Mouse (Mus musculus) spleen, postnatal 14 days (tissue): ENCODE results near the gene H13.

ENCODE experiments used
- DNase-seq, 2 experiments: peaks; one replicate each; pipeline ENCODE4 v3.0.0; 2021 to 2022; ENCODE audit warnings: low spot score in 2 of 2

Gene H13

DNA sequence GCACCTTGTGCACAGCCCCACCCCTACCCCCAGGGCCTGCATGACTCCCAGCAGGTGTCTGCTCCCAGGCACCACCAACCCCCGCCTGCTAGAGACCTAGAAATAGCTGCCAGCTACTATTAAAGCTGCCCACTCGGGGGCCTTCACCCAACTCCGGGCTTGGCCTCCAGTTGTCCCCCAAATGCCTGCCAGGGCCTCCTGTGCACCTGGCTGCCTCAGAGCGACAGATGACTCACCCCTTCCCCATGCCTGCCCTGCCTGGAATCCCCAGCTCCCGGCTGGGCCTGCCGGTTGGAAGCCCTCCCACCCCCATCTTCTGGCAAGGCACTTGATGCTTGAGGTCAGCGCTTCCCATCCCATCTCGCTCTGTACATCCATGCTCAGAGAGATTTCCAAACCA, 31.5 kb downstream of the H13 start:
- DNase-seq = no peak

DNA sequence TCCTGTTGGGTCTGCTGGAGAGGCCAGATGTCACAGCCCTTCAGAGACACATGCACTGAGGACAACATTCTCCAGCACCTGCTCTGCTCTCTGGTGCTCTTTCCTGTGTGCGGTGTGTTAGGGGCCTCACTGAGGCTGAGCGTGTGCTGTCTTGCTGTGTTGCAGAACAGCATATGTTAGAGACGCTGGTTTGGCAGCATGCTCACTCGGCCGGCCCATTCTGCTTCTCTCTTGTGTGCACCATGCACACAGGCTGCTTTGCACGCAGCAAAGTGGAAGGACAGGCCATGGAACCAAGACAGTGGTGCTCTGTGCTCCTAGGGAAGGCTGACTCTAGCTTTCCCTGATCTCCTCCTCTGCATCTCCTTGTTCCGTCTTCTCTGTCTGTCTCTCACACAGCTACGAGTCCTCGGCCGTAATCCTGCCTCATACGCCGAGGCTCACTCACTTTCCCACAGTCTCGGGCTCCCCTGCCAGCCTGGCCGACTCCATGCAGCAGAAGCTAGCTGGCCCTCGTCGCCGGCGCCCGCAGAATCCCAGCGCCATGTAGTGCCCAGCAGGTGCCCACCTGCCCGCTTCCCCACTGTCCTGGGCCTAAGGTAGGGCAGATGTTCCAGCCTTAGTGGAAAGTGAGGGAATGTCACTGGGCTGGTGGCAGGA, 34.5 kb downstream of the H13 start:
- no peak for DNase-seq

DNA sequence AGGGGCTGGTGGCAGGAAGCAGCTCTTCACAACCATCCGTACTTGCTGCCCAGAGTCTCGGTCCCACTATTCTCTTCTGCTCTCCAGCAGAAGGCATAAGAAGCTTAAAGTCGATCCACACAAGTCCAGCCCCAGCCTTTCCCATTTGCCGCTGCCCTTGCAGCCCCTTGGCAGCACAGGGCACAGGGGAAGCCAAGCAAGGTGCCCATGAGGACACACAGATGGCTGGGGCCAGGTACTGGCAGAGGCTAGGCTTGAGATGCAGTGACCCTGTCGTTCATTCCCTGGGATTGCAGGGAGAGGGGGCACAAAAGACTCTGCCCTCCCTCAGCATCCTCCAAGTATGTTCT, 35.0 kb downstream of the H13 start:
- no peak for DNase-seq

DNA sequence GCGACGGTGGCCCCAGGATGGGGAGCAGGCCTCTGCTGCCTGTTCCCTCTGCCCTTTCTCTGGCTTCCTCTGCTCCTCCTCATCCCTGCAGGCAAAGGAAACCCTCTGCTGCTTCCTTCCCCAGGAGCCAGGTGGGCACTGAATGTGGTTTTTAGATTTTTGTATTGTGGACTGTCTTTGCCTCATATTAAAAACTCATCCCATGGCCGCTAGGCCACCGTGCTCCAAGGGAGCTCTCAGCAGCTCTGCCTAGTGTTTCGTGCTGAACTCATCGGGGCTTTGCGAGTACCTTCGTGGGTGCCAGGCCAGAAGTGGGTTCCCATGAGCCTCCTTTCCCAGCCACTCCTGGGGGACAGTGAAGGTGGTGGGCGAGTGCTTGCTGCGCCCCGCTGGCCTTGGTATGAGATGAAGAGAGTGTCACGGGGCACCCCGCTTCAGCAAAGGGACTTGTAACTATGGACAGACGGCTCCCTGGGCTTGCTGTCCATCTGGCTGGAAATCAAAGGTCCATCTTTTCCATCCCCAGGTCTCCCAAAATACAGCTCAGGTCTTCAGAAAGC, 35.6 kb downstream of the H13 start:
- DNase-seq = no peak

DNA sequence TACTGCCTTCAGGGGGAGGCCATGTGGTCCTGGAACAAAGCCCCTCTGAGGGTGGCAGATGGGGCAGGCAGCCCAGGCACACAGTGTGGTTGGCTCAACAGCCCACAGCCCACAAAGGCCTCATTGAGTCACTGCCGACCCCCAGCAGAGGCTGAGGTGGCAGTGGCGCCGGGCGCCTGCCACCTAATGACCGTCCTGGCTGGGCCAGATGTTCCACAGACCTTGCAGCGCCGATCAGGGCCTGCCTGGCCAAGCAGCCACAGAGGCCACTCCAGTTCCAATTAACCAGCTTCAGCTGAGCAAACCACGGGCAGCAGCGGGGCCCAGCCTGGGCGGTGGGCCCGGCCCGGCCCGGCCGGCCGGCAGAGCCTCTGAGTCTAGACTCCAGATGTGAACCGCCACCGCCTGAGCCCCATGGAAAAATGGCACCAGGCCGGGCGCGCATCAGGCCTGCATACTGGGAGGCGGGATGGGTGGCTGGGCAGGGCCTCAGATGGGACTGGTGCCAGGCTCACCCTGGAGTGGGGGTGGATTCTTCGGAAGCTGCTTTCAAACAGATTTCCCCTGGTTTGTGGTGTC, 36.8 kb downstream of the H13 start:
- DNase-seq = no peak

DNA sequence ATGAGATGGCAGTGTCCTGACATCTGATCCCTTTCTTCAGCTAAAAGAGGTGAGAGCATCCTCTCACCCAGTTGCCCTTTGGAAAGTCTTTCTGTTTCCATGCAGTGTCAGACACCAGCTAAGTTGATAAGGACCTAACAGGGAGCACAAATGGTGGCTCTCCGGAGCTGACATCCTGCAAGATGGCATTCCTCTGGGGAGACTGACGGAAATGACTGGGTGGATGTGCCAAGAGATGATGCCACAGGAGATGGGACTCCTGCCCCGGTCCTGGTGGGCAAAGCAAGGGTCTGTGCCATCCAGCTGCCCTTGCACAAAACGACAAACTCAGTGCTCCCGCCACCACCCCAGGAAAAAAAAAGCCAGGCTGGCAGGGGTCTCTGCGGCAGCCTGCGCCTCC, 37.9 kb downstream of the H13 start:
- DNase-seq = no peak

DNA sequence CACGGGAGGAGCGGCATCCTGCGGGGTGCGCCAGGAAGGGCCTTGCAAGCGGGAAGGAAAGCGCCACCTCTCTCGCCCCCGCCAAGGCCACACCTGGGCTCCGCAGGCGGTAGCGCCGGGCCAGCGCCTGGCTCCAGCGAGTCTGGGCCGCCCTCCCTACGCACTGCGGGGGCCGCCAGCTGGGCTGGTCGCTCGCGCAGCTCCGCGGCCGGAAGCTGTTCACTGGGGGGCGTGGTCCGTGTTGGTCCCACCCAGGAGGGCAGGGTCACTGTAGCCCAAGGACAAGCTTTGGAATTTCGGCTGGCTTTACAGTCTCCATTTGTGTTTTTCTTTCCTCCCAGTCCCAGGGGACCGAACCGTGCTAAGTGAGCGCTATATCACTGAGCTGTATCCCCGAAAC, 38.4 kb downstream of the H13 start:
- DNase-seq = no peak

DNA sequence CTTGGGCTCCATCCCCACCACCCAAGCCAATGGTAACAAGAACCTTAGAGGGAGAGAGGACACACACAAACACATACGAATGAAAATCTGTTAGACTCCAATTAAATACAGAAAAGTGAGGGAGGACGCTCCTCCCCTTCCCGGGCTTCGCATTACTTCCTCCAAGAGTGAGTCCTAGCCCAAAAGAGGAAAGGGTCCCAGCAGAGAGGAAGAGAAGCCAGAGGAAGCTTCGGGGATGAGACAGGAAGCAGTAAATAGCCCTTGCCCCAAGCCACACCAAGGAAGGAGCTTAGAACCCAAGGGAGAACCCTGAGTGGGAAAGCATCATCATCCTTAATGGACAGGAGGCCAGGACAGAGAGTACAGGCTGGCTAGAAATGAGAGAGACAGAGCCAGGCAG, 39.8 kb downstream of the H13 start:
- DNase-seq = no peak

DNA sequence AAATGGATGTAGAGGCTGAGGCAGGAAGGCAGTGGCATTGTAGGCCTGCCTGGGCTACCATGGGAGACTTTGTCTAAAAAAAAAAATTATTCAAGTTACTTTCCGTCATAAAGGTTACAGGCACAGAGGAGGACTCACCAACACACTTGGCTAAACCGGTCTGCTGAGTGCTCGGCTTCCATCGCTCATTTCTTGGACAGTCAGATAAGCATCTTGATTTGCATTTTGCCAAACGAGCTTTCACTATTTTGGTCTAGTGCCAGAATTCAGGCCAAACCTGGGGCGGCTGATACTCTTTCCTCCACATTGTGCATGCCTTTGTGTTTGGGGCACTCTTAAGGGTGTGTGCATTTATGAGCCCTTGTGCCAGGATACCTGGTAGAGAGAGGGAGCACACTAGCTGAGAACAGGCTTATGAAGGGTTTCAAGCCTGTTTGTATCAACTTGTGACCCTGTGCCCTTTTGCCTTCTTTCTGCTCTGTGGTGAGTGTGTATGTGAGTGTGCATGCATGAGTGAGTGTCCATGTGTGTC, 47.0 kb downstream of the H13 start:
- DNase-seq = no peak

DNA sequence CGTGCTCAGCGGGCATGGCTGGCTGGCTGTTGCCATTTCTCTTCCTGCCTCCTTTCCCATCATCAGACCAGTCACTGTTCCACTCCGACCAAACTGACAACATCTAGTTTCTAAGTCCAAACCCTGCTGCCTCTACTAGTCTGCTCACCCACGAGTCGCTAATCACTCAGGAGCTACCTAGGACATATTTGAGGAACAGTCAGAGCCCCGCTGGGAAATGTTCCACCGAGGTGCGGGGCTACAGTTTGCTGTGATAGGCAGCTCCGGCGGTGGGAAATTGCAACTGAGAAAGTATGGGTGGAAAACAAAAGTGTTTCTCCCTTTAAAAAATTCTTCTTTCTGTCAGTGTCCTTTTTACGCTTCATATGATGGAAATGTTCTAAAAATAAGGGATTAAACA, 48.4 kb downstream of the H13 start:
- DNase-seq = no peak

DNA sequence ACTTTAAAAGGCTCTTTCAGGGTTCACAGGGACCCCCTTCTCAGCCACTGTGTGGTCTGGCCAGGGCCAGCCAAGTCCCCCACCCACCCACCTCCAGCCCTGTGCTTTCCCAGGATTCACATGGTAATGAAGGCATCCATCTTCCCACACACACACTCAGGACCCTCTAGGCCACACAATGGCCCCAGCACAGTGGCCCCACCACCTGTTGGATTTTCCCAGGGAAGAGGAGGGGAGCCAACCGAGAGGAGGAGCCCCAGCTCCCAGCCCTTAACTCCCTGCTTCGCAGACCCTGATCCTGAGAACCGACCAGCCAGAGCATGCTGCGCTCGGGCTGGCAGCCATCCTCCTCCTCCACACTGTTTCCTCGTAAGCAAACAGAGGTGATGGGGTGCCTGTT, 48.8 kb downstream of the H13 start:
- no peak for DNase-seq

DNA sequence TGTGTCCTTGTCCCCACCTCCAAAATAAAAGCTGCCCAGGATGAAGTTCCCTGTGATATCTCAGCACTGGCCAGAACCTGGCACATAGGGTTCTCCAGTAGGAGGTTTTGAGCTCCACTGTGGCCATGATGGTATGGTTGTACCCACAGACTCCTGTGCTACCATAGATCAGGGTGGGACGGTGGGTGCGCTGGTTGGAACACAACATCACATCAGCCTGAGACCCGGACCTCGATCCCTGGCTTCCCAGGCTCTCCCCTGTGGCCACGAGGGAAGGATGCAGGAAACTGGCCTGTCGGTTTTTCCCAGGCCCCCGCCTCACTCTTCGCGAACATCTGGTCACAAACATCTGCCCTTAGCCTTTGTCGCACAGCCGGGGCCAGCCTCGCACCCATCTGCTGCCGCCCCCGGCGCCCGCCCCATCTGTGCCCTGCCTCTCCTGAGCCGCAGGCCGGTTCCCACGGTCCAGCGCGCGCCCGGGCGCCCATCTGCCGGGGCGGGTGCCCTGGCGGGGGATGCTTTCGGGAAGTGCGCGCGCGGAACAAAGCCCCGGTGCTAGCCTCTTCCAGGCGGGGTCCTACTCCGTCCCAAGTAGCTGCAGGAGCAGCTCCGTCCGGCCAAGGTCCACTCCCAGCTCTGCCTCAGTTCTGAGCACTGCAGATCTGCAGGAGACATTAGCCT, 54.5 kb downstream of the H13 start:
- no peak for DNase-seq

DNA sequence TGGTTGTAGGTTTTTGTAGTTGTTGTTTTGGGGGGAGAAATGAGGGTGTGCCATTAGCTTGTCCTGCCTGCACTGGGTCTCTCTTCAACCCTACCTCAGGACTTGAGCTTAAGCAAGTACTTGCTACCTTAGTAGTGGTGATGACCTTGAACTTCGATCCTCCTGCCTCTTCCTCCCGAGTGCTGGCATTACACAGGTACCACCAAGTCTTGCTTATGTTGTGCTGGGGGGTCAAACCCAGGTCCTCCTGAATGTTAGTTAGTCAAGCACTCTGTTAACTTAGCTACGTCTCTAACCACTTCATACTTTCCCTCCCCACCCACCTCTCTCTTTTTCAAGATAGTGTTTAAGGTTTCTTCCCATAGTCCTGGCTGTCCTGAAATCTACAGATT, 55.1 kb downstream of the H13 start:
- no peak for DNase-seq

DNA sequence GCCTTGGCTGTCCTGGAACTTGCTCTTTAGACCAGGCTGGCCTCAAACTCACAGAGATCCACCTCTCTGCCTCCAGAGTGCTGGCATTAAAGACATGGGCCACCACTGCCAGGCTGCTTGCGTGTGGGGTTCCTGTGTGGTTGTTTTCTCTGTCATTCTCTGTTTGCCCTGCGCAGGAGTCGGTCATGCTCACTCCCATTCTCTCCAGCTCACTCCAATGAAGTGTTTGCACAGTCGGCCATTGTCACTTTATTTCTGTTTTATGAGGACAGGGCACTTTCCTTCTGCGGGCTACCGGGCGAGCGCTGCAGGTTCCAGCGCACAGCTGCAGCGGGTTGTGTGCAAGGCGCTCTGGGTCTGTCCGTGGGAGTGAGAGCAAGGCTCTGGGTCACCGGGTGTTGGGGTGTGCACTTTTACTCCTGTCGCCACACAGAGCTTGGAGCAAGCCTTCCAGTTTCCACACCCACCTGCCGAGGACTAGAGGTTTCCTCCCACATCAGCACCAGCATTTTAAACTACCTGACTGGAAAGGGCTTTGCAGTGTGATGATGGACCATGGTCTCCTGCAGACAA, 56.0 kb downstream of the H13 start:
- no peak for DNase-seq

DNA sequence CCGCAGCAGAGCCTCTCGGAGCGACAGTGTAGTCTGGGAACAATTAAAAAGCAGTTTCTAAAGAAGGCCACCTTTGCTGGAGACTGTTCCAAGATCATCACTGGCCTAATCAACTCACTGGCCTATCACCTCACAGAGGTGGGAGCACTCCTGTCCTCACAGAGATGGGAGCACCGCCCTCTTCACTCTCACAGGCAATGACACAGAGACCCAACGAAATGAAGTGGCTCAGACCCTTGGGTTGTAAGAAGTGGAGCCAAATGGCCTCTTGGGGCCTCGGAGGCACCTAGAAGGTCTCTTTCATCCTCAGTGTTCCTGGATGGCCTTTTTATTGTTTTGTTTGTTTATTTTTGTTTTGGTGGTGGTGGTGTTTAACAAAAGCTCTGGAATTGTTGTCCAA, 57.0 kb downstream of the H13 start:
- DNase-seq = no peak

DNA sequence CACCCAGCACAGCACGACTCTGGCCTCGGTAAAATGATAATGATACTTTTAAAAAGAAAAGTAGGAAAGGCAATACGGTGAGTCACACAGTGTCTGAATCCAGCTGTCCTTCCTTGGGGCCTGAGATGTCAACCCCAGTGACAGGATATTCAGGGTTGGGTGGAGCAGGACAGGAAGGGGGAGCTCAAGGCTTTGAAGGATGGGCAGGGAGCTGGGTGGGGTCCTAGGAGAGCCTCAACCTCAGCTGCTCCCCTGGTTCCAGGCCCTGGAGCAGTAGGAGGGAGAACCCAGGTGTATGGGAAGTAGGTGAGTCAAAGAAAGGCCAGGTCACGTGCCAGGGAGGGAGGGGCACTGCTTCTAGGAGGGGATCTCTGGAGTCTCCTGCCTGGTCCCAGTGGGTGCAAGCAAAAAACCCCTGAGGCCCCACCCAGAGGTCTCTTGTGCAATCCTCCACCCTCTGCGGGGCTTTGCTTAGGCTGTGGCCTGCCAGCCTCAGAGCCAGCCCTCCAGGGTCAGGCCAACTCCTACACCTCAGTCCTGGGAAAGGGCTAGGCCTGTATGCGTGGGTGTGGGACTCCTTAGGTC, 57.6 kb downstream of the H13 start:
- no peak for DNase-seq

DNA sequence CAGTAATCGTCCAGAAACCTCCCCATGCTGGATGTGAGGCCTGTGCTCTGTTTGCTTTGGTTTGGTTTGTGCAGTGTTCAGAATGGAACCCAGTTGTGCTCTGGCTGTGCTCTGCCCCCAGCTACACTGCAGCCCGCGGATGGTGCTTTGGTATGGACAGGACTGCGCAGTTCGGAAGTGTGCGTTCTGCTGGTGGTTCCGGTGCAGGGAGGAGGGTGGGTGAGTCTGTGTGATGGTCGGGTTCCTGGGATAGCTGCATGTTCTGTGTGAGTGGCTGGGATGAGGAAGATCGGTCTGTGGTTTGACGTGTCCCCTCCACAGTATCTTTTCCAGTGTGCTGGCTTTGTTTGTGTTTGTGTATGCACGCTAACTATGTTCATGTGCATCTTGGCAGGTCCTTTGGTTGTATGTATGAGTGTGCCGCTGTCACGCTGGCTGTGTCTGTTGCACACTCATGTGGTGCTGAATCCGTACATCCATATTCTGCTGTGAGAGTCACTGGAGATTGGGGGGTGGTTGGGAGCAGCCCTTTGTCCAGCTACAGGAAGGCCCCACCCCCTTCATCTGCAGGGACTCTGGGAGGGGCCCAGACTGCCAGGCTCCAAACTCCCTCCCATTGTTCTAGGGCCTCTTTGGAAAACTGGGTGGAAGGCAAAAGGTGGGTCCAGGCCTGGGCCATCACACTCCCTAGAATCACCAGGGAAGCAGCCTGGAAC, 58.7 kb downstream of the H13 start:
- DNase-seq = no peak

DNA sequence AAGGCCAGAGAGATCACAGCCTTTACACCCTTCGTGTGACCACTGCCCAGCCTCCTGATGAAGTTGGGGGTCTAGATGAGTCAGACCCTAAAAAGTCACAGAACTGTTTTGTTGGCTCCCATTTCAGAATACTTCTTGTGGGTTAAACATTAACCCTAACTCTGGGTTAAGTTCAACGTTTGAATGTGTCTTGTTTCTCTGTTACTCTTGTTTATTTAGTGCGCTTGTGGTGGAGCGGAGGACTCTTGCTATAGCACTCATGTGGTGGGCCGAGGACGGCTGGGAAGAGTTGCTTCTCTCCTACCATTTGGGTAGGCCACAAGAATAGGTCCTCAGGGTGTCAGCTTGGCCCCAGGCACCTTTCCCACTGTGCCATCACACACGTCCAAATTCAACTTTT, 59.3 kb downstream of the H13 start:
- DNase-seq = no peak

DNA sequence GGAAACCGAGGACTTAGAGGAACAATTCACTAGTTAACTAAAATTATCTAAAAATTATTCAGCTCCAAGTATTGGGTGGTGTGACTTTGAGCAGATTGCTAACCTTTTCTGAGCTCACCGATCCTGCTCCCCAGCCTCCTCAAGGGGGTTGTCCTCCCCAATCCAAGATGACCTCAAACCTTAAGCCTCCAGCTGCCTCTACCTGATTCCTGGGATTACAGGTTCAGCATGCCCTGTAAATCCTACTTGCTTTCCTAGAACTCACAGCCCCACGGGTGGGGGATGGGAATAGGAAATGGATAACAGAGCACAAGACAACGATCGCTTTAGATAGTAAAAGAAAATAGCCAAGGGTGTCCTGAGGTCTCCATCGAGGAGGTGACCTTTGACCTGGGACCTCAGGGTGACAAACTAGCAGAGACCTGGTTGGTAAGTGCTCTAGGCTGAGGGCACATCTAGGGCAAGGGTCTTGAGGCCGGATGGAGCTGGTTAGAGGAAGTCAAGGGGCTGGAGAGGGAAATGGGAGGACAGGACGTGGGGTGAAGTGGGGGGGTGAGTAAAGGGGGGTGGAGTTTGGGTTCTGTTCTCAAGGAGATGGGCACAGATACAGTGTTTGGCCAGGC, 59.9 kb downstream of the H13 start:
- DNase-seq = no peak

DNA sequence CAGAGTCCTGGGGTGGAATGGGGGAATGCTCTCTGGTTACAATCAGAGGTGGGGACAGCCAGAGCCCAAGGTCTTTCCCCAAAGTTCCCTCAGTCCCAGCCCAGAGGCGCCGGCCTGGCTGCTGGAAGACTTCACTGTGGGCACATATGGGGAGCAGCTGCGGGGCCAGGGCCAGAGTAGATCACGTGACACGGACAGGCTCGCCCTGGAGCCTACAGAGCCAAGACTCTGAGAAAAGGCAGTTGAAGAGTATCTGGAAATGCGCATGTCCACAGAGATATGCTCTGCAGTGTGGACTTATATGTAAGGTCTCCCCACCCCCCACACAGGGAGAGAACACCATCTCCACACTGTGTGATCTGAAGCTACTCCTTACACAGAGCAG, 60.4 kb downstream of the H13 start:
- no peak for DNase-seq

DNA sequence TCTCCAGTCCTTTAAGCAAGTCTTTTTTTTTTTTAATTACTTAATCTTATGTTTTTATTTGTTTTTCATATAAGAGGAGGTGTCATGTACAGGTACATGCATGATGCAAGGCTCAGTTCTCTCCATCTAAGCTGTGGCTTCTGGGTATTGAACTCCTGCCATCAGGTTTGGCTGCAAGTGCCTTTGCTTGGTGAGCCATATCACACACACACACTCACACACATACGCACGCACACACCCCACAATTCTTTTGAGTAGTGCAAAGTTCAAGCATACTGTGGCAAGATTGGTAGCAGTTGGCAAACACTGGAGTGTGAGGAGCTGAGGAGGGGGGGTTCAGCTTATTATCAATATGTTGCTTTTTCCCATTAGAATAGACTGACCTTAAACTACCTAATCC, 63.9 kb downstream of the H13 start:
- DNase-seq = no peak
